Mouse (Mus musculus) testis, adult 2 months (tissue): ENCODE measurements around the gene Gm37240.

Experiments used
- CTCF ChIP-seq: fragments of 200-500 bp; IDR thresholded peaks from 2 replicates; pipeline ENCODE4 v1.5.1; 2012; ENCODE audit warnings: low read depth, mild to moderate bottlenecking, inconsistent platforms, low read length, moderate library complexity; ENCODE audit not compliant: control insufficient read depth, insufficient read depth, insufficient replicate concordance
- POLR2A ChIP-seq: fragments of 200-500 bp; IDR thresholded peaks from 2 replicates; pipeline ENCODE4 v1.6.1; 2012; ENCODE audit warnings: low read depth, mild to moderate bottlenecking, inconsistent platforms, low read length, moderate library complexity; ENCODE audit not compliant: control insufficient read depth

- TF ChIP-seq CTCF (no peak), POLR2A (no peak)
Measured at GRCm38 (mm10) chr3:84619725-84620124, 1267.6 kb downstream of the Gm37240 start.
